Mouse (Mus musculus) regulatory T cell (primary cell): ENCODE results near the gene Kmt5c.

ENCODE experiments used
- in situ Hi-C: fragments of 300-600 bp; cut with MboI, MseI; formaldehyde crosslinking; loops from one replicate; pipeline ENCODE4 v1.15.1; 2025; ENCODE audit warnings: high pct_unique_total_duplicates

Gene Kmt5c

GRCm38 (mm10) chr7:4746326-4746980, 6.5 kb downstream of the Kmt5c start:
- in situ Hi-C loops: no loop called here

- in situ Hi-C loops: no loop called here
These were observed 7.4 kb downstream of the Kmt5c start for GRCm38 (mm10) chr7:4747156-4747899.

GRCm38 (mm10) chr7:4748321-4748720, 8.4 kb downstream of the Kmt5c start:
- in situ Hi-C loops: no loop called here

GRCm38 (mm10) chr7:4749169-4749568, 9.3 kb downstream of the Kmt5c start:
- in situ Hi-C loops: no loop called here

GRCm38 (mm10) chr7:4751971-4752820, 12.3 kb downstream of the Kmt5c start:
- in situ Hi-C loops: loop anchor here (5.0 kb wide), 1 partner anchor 50 kb away; no protein-coding TSS in a partner anchor

- in situ Hi-C loops: loop anchor here (5.0 kb wide), 1 partner anchor 51 kb away; no protein-coding TSS in a partner anchor
These were observed 13.1 kb downstream of the Kmt5c start, which contains the start of gene Cox6b2 for GRCm38 (mm10) chr7:4752821-4753570. Cox6b2 (minus strand) TSS chr7:4753094.

GRCm38 (mm10) chr7:4759670-4760069, 19.8 kb downstream of the Kmt5c start:
- in situ Hi-C loops: no loop called here

GRCm38 (mm10) chr7:4764946-4765710, 25.2 kb downstream of the Kmt5c start:
- in situ Hi-C loops: no loop called here

GRCm38 (mm10) chr7:4771202-4771601, 31.3 kb downstream of the Kmt5c start, which contains the start of gene Fam71e2:
Fam71e2 (minus strand) TSS chr7:4771302.
- in situ Hi-C loops: no loop called here

GRCm38 (mm10) chr7:4776131-4776530, 36.2 kb downstream of the Kmt5c start:
- in situ Hi-C loops: no loop called here

GRCm38 (mm10) chr7:4776861-4777830, 37.2 kb downstream of the Kmt5c start:
- in situ Hi-C loops: no loop called here

- in situ Hi-C loops: no loop called here
These were observed 38.1 kb downstream of the Kmt5c start for GRCm38 (mm10) chr7:4777851-4778637.

- in situ Hi-C loops: no loop called here
These were observed 40.0 kb downstream of the Kmt5c start for GRCm38 (mm10) chr7:4779921-4780320.

GRCm38 (mm10) chr7:4782130-4782529, 42.2 kb downstream of the Kmt5c start:
- in situ Hi-C loops: no loop called here

- in situ Hi-C loops: no loop called here
These were observed 42.8 kb downstream of the Kmt5c start, which contains the start of the genes Il11 and Tmem190 for GRCm38 (mm10) chr7:4782759-4783158. Il11 (minus strand) TSS chr7:4782859. Tmem190 (plus strand) TSS chr7:4782937.

GRCm38 (mm10) chr7:4783667-4784268, 43.9 kb downstream of the Kmt5c start:
- in situ Hi-C loops: no loop called here

- in situ Hi-C loops: no loop called here
These were observed 48.9 kb downstream of the Kmt5c start for GRCm38 (mm10) chr7:4788499-4789435.
